Mouse (Mus musculus): ENCODE measurements around the gene 1110008L16Rik. TPM values are rescaled to one million over a fixed set of nuclear protein-coding genes. Genes with fewer than 3 reads are reported as not detected.
A peak's percentile ranks its signal among the peaks of the same experiment; 100 is the strongest.
"Not testable (repeated sequence)": the region's sequence is repeated elsewhere in the genome, so short reads cannot be mapped to it uniquely, and the experiment has no call there.

Gene 1110008L16Rik
- polyA plus RNA-seq, 1 experiment from 2014 or later: 10.8 TPM

- Histone ChIP-seq H3K9me3 (replicated peaks; ENCODE audit: control insufficient read depth, low read length) (no peaks in the 10 kb centered on the region), H3K9ac (ENCODE audit: low read depth, low read length) (no peak overlapping the region), H3K4me2 (no peak overlapping the region), H3K4me3 (ENCODE audit: low read depth, low read length) (no peak overlapping the region), H3K36me3 (ENCODE audit: control insufficient read depth, insufficient read depth, low read length) (no peaks in the 10 kb centered on the region), H3K27ac (ENCODE audit: low read depth, low read length) (no peak overlapping the region), H3K27me3 (ENCODE audit: control insufficient read depth, insufficient read depth, low read length) (no peaks in the 10 kb centered on the region), H3K4me1 (ENCODE audit: control insufficient read depth, insufficient read depth, low read length) (no peaks in the 10 kb centered on the region)
- 82% methylated on average over 18 of the region's 18 CpGs for WGBS (ENCODE audit: insufficient replicate concordance)
- ATAC-seq (replicated peaks; ENCODE audit: insufficient number of reproducible peaks, low FRiP score, low TSS enrichment): no peak
These were observed 22.4 kb downstream of the 1110008L16Rik start for GRCm38 (mm10) chr12:55321642-55322291.

- Histone ChIP-seq H3K27ac (ENCODE audit: low read depth, low read length) (no peak overlapping the region), H3K36me3 (ENCODE audit: control insufficient read depth, insufficient read depth, low read length) (no peaks in the 10 kb centered on the region), H3K4me1 (ENCODE audit: control insufficient read depth, insufficient read depth, low read length) (no peaks in the 10 kb centered on the region), H3K9ac (ENCODE audit: low read depth, low read length) (no peak overlapping the region), H3K27me3 (ENCODE audit: control insufficient read depth, insufficient read depth, low read length) (no peaks in the 10 kb centered on the region), H3K4me3 (ENCODE audit: low read depth, low read length) (no peak overlapping the region), H3K4me2 (no peak overlapping the region), H3K9me3 (replicated peaks; ENCODE audit: control insufficient read depth, low read length) (no peaks in the 10 kb centered on the region)
- 87% methylated on average over 7 of the region's 7 CpGs for WGBS (ENCODE audit: insufficient replicate concordance)
- no peak for ATAC-seq (replicated peaks; ENCODE audit: insufficient number of reproducible peaks, low FRiP score, low TSS enrichment)
These were observed 26.3 kb downstream of the 1110008L16Rik start for GRCm38 (mm10) chr12:55325702-55326101.

- H3K4me2 ChIP-seq: no peak overlapping the region
- H3K4me1 ChIP-seq (ENCODE audit: control insufficient read depth, insufficient read depth, low read length): no peaks in the 10 kb centered on the region
- H3K4me3 ChIP-seq (ENCODE audit: low read depth, low read length): no peak overlapping the region
- ATAC-seq (replicated peaks; ENCODE audit: insufficient number of reproducible peaks, low FRiP score, low TSS enrichment): no peak
- WGBS (ENCODE audit: insufficient replicate concordance): 75% methylated on average over 4 of the region's 4 CpGs
- no peaks in the 10 kb centered on the region for H3K9me3 ChIP-seq (replicated peaks; ENCODE audit: control insufficient read depth, low read length)
- H3K27me3 ChIP-seq (ENCODE audit: control insufficient read depth, insufficient read depth, low read length): no peaks in the 10 kb centered on the region
- H3K9ac ChIP-seq (ENCODE audit: low read depth, low read length): no peak overlapping the region
- no peaks in the 10 kb centered on the region for H3K36me3 ChIP-seq (ENCODE audit: control insufficient read depth, insufficient read depth, low read length)
- H3K27ac ChIP-seq (ENCODE audit: low read depth, low read length): no peak overlapping the region
These were observed 29.4 kb downstream of the 1110008L16Rik start for GRCm38 (mm10) chr12:55328784-55329183.

GRCm38 (mm10) chr12:55329351-55329750, 30.0 kb downstream of the 1110008L16Rik start:
- Histone ChIP-seq H3K27me3 (ENCODE audit: control insufficient read depth, insufficient read depth, low read length) (no peaks in the 10 kb centered on the region), H3K4me1 (ENCODE audit: control insufficient read depth, insufficient read depth, low read length) (no peaks in the 10 kb centered on the region), H3K9me3 (replicated peaks; ENCODE audit: control insufficient read depth, low read length) (no peaks in the 10 kb centered on the region), H3K4me3 (ENCODE audit: low read depth, low read length) (no peak overlapping the region), H3K9ac (ENCODE audit: low read depth, low read length) (no peak overlapping the region), H3K36me3 (ENCODE audit: control insufficient read depth, insufficient read depth, low read length) (no peaks in the 10 kb centered on the region), H3K27ac (ENCODE audit: low read depth, low read length) (no peak overlapping the region), H3K4me2 (no peak overlapping the region)
- no peak for ATAC-seq (replicated peaks; ENCODE audit: insufficient number of reproducible peaks, low FRiP score, low TSS enrichment)
- 74% methylated on average over 7 of the region's 7 CpGs for WGBS (ENCODE audit: insufficient replicate concordance)

- Histone ChIP-seq H3K4me1 (ENCODE audit: control insufficient read depth, insufficient read depth, low read length) (no peaks in the 10 kb centered on the region), H3K36me3 (ENCODE audit: control insufficient read depth, insufficient read depth, low read length) (no peaks in the 10 kb centered on the region), H3K4me3 (ENCODE audit: low read depth, low read length) (no peak overlapping the region), H3K27me3 (ENCODE audit: control insufficient read depth, insufficient read depth, low read length) (no peaks in the 10 kb centered on the region), H3K9ac (ENCODE audit: low read depth, low read length) (no peak overlapping the region), H3K4me2 (no peak overlapping the region), H3K9me3 (replicated peaks; ENCODE audit: control insufficient read depth, low read length) (no peaks in the 10 kb centered on the region), H3K27ac (ENCODE audit: low read depth, low read length) (no peak overlapping the region)
- WGBS (ENCODE audit: insufficient replicate concordance): 92% methylated on average over 7 of the region's 7 CpGs
- no peak for ATAC-seq (replicated peaks; ENCODE audit: insufficient number of reproducible peaks, low FRiP score, low TSS enrichment)
These were observed 34.3 kb downstream of the 1110008L16Rik start for GRCm38 (mm10) chr12:55333662-55334061.

GRCm38 (mm10) chr12:55338490-55338889, 39.1 kb downstream of the 1110008L16Rik start:
- not testable (repeated sequence) for H3K4me3 ChIP-seq (ENCODE audit: low read depth, low read length); H3K27ac ChIP-seq (ENCODE audit: low read depth, low read length); ATAC-seq (replicated peaks; ENCODE audit: insufficient number of reproducible peaks, low FRiP score, low TSS enrichment); H3K36me3 ChIP-seq (ENCODE audit: control insufficient read depth, insufficient read depth, low read length); H3K9ac ChIP-seq (ENCODE audit: low read depth, low read length); H3K4me2 ChIP-seq; H3K4me1 ChIP-seq (ENCODE audit: control insufficient read depth, insufficient read depth, low read length); H3K9me3 ChIP-seq (replicated peaks; ENCODE audit: control insufficient read depth, low read length); H3K27me3 ChIP-seq (ENCODE audit: control insufficient read depth, insufficient read depth, low read length)
- 93% methylated on average over 1 of the region's 2 CpGs for WGBS (ENCODE audit: insufficient replicate concordance)

GRCm38 (mm10) chr12:55343045-55343444, 43.7 kb downstream of the 1110008L16Rik start:
- not testable (repeated sequence) for H3K4me3 ChIP-seq (ENCODE audit: low read depth, low read length); H3K9ac ChIP-seq (ENCODE audit: low read depth, low read length); ATAC-seq (replicated peaks; ENCODE audit: insufficient number of reproducible peaks, low FRiP score, low TSS enrichment); H3K27me3 ChIP-seq (ENCODE audit: control insufficient read depth, insufficient read depth, low read length); H3K36me3 ChIP-seq (ENCODE audit: control insufficient read depth, insufficient read depth, low read length); H3K27ac ChIP-seq (ENCODE audit: low read depth, low read length); H3K9me3 ChIP-seq (replicated peaks; ENCODE audit: control insufficient read depth, low read length); H3K4me1 ChIP-seq (ENCODE audit: control insufficient read depth, insufficient read depth, low read length); H3K4me2 ChIP-seq
- 22% methylated on average over 1 of the region's 1 CpGs for WGBS (ENCODE audit: insufficient replicate concordance)

GRCm38 (mm10) chr12:55343998-55344397, 44.6 kb downstream of the 1110008L16Rik start:
- Histone ChIP-seq H3K27me3 (ENCODE audit: control insufficient read depth, insufficient read depth, low read length) (no peaks in the 10 kb centered on the region), H3K4me2 (no peak overlapping the region), H3K9me3 (replicated peaks; ENCODE audit: control insufficient read depth, low read length) (no peaks in the 10 kb centered on the region), H3K27ac (ENCODE audit: low read depth, low read length) (0 out of 2 replicates have a peak overlapping the region, but pooled peaks have one; percentile 22), H3K9ac (ENCODE audit: low read depth, low read length) (no peak overlapping the region), H3K4me3 (ENCODE audit: low read depth, low read length) (no peak overlapping the region), H3K4me1 (ENCODE audit: control insufficient read depth, insufficient read depth, low read length) (0 out of 2 replicates have a peak, but pooled peaks cover 3% of the 10 kb centered on the region), H3K36me3 (ENCODE audit: control insufficient read depth, insufficient read depth, low read length) (no peaks in the 10 kb centered on the region)
- ATAC-seq (replicated peaks; ENCODE audit: insufficient number of reproducible peaks, low FRiP score, low TSS enrichment): no peak
- WGBS (ENCODE audit: insufficient replicate concordance): 83% methylated on average over 11 of the region's 11 CpGs

GRCm38 (mm10) chr12:55344583-55344982, 45.2 kb downstream of the 1110008L16Rik start:
- Histone ChIP-seq H3K27ac (ENCODE audit: low read depth, low read length) (peak overlapping the region; percentile 55), H3K4me1 (ENCODE audit: control insufficient read depth, insufficient read depth, low read length) (0 out of 2 replicates have a peak, but pooled peaks cover 3% of the 10 kb centered on the region), H3K36me3 (ENCODE audit: control insufficient read depth, insufficient read depth, low read length) (no peaks in the 10 kb centered on the region), H3K27me3 (ENCODE audit: control insufficient read depth, insufficient read depth, low read length) (no peaks in the 10 kb centered on the region), H3K4me2 (no peak overlapping the region), H3K9me3 (replicated peaks; ENCODE audit: control insufficient read depth, low read length) (no peaks in the 10 kb centered on the region), H3K9ac (ENCODE audit: low read depth, low read length) (no peak overlapping the region), H3K4me3 (ENCODE audit: low read depth, low read length) (no peak overlapping the region)
- no peak for ATAC-seq (replicated peaks; ENCODE audit: insufficient number of reproducible peaks, low FRiP score, low TSS enrichment)
- 66% methylated on average over 13 of the region's 13 CpGs for WGBS (ENCODE audit: insufficient replicate concordance)

Data from heart, embryonic 11.5 days (tissue).